Mouse (Mus musculus): ENCODE measurements around the gene E130309D02Rik. TPM values are rescaled to one million over a fixed set of nuclear protein-coding genes. Genes with fewer than 3 reads are reported as not detected.

The E130309D02Rik gene
- polyA plus RNA-seq, 1 experiment from 2014 or later = 35.1 TPM

DNA sequence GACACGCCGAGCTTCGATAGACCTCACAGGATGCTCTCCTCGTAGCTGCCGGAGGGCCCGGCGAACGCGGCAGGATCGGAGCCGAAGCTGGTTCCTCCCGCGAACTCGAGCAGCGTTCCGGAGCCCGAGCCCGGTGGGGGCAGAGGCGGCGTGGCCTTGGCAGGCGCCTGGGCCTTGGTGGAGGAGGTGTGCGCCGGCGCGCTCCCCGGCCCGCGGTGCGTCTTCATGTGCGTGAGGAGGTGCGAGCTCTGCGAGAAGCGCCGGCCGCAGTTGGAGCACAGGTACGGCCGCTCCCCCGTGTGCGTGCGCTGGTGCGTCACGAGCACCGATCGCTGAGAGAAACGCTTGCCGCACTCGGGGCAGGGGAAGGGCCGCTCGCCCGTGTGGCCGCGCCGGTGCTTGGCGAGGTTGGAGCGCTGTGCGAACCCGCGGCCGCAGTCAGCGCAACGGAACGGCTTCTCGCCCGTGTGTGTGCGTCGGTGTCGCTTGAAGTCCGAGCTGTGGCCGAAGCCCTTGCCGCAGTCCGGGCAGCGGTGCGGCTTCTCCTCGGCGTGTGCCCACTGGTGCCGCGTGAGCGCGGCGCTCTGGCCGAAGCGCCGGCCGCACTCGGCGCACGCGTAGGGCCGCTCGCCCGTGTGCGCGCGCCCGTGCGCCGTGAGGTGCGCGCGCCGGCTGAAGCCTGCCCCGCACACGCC lies 61.8 kb downstream of the E130309D02Rik start:
- H3K27me3 ChIP-seq = no peaks in the 10 kb centered on the region
- TF ChIP-seq CTCF (IDR thresholded peaks at IDR 0.05) = no peak
- POLR2A ChIA-PET = interaction anchor here (0.9 kb wide), 1 partner anchor 18 kb away, joined by 3 read pairs; no protein-coding TSS in a partner anchor
- in situ Hi-C loops (cut with MboI; ENCODE audit: low pct_unique_long_range_greater_than_20kb) = no loop called here
- CTCF ChIA-PET = no interaction called here
- ATAC-seq (no peak), DNase-seq (ENCODE audit: low read depth, low spot score) (no peak)

DNA sequence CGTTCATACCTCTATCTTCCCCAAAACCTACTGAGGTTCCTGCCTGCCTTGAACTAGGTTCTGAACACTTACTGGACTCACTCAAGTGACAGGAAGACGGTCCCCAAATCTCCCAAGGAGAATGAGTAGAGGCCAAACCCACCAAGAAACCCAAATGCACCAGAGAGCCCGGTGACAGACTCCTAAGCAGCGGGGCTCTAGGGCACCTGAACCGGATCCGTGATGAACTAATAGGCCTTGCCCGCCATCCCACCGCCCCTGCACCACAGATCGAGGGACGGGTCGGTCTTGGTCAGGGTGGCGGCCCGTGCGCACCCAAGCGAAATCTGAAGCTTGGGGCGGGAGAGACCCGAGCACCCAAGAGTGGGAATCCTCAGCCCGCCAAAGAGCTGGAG lies 62.4 kb downstream of the E130309D02Rik start:
- POLR2A ChIA-PET = interaction anchor here (0.9 kb wide), 1 partner anchor 19 kb away, joined by 3 read pairs; no protein-coding TSS in a partner anchor
- no peak for DNase-seq (ENCODE audit: low read depth, low spot score)
- no peaks in the 10 kb centered on the region for H3K27me3 ChIP-seq
- TF ChIP-seq CTCF (IDR thresholded peaks at IDR 0.05) = no peak
- no peak for ATAC-seq
- in situ Hi-C loops (cut with MboI; ENCODE audit: low pct_unique_long_range_greater_than_20kb) = no loop called here
- CTCF ChIA-PET = no interaction called here

DNA sequence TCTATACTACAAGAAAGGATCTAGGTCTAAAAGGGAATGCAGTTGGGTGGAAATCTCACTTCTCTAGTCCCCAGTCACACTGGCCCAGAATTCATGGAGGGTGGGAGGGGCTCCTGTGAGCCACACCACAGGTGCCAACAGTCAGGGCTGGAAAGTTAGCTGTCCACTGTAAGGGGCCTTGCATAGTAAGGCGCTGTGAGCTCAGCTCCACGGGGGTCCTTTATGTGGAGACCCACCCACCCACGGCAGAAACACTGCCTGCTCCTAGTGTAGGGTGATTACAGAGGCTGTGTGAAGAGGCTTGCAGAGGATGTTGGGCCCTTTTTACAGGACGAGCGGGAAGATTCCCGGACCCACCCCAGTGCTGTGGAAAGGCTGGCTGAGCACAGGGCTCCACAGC lies 63.1 kb downstream of the E130309D02Rik start:
- no peaks in the 10 kb centered on the region for H3K27me3 ChIP-seq

More for the DNA sequence above, 63.1 kb downstream of the E130309D02Rik start:
- ChIA-PET CTCF (no interaction called here), POLR2A (no interaction called here)
- no peak for ATAC-seq
- TF ChIP-seq CTCF (IDR thresholded peaks at IDR 0.05) = no peak
- in situ Hi-C loops (cut with MboI; ENCODE audit: low pct_unique_long_range_greater_than_20kb) = no loop called here
- DNase-seq (ENCODE audit: low read depth, low spot score) = no peak

Other genes with a start within 250 kb of the E130309D02Rik start
- 48.0 TPM for gene Rnf216, start 202.4 kb downstream of the E130309D02Rik start, polyA plus RNA-seq (2021)
- 0.01 TPM for gene Olfr718-ps1, start 167.8 kb downstream of the E130309D02Rik start, polyA plus RNA-seq (2021)
- gene Rbak, start 134.6 kb downstream of the E130309D02Rik start, polyA plus RNA-seq (2021) = 13.5 TPM
- gene Spdye4b, start 134.3 kb downstream of the E130309D02Rik start, polyA plus RNA-seq (2021) = not detected
- gene Spdye4a, start 88.5 kb downstream of the E130309D02Rik start, polyA plus RNA-seq (2021) = not detected
- 20.9 TPM for gene Zfp12, start 80.2 kb downstream of the E130309D02Rik start, polyA plus RNA-seq (2021)
- 13.2 TPM for gene Zfp316, start 45.3 kb downstream of the E130309D02Rik start, polyA plus RNA-seq (2021)
- not detected for gene Zfp853, start 21.7 kb downstream of the E130309D02Rik start, polyA plus RNA-seq (2021)
- gene Zdhhc4, start 13.9 kb upstream of the E130309D02Rik start, polyA plus RNA-seq (2021) = 54.0 TPM
- 0.03 TPM for gene Grid2ip, start 42.0 kb upstream of the E130309D02Rik start, polyA plus RNA-seq (2021)
- 117 TPM for gene Kdelr2, start 88.5 kb upstream of the E130309D02Rik start, polyA plus RNA-seq (2021)
- gene Daglb, start 149.2 kb upstream of the E130309D02Rik start, polyA plus RNA-seq (2021) = 7.3 TPM
- gene Rac1, start 212.7 kb upstream of the E130309D02Rik start, polyA plus RNA-seq (2021) = 464 TPM

All from Patski (cell line).